Mouse (Mus musculus) kidney, adult 8-10 months (tissue): ENCODE results near the gene Abcc3.
"Not testable (repeated sequence)": the region's sequence is repeated elsewhere in the genome, so short reads cannot be mapped to it uniquely, and the experiment has no call there.

Experiments used
- DNase-seq, 2 experiments: peaks; one replicate each; pipeline ENCODE4 v3.0.0; 2022

Abcc3 gene

GRCm38 (mm10) chr11:94402029-94402428, 9.2 kb upstream of the Abcc3 start:
- DNase-seq, result not testable (repeated sequence)

GRCm38 (mm10) chr11:94400996-94401395, 8.2 kb upstream of the Abcc3 start:
- DNase-seq, result no peak

DNA sequence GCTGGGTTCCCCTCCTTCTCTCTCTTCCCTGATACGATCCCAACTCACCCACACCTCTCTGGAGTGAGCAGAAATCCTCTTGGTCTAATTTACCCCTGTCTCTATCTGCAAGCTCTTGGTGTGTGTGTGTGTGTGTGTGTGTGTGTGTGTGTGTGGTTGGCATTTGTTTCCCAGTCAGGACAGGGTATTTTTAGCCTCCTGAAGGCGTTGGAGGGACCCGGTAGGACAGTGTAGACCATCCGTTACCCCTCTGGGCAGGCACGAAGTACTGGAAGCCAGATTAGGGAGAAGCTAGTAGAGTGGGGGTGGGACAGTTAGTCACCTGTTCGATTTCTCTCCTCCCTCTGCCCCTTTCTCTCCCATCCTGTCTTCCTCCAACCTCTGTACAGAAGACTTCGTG, 1.3 kb upstream of the Abcc3 start:
- no peak for DNase-seq

- not testable (repeated sequence) for DNase-seq
Observed at GRCm38 (mm10) chr11:94393490-94393889, 693 bp upstream of the Abcc3 start.

DNA sequence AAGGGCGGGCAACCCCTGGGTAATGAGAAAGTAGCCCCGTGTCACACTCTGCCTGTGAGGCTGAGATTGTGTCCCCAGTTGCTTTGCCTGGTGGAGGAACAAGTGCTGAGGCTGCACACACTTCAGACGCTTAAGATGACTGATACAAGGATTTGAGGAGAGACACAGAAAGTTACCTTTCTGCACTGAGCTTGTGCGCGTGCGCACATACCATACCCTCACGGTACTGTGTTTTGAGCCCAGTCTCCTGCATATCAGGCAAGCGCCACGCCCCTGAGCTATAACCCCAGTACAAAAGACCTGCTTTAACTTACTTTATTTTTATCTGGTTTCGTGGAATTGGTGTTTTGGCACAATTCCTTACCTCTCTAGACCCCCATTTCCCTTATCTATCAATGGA, 1.1 kb downstream of the Abcc3 start:
- no peak for DNase-seq

GRCm38 (mm10) chr11:94390825-94391224, 2.0 kb downstream of the Abcc3 start:
- DNase-seq, result no peak

DNA sequence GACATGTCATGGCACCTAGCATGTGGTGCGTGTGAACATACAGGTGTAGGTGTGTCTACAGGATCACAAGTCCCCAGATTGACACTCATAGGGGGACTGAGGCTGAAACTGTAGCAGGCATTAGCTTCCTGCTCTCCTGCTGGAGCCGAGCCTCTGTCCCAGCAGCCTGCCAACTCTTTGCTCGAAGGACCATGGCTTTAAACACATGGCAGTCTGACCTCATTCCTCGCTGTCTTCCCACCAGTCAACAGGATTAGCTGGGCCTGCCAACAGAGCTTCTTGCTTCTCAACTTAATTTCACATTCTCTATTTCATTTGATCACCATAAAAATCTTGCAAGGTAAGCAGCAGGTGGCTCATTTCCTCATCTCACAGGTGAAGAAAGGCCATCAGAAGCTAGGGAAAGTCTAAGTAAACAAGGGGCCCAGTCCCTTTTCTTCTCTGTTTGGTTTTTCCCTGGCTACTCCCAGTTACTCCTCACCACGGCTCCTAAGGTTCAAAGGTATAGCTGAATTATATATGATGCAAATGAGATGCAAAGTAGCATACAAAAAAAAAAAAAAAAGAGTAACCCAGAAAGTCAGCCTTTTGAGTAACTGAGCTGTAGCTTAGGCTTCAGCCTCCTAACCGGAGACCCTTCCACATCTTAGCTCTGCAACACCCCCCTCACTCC, 2.9 kb downstream of the Abcc3 start:
- DNase-seq, result no peak

- no peak for DNase-seq
Observed at GRCm38 (mm10) chr11:94389021-94389420, 3.8 kb downstream of the Abcc3 start.

DNA sequence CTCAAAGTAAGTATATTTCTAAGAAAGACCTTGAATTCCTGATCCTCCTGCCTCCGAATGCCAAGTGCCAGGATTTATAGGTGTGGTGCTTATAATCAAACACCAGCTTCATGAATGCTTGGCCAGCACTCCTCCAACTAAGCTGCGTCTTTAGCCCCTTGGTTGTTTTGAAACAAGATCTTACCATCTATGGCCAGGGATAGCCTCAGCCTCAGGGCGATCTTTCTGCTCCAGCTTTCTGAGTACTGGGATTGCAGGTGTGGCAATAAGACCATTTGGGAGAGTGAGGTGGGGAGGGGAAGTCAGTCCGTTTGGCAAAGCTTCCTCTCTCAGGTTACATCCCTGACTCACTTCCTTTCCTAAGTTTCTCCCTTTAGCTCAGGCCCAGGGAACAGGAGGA, 5.0 kb downstream of the Abcc3 start:
- no peak for DNase-seq

DNA sequence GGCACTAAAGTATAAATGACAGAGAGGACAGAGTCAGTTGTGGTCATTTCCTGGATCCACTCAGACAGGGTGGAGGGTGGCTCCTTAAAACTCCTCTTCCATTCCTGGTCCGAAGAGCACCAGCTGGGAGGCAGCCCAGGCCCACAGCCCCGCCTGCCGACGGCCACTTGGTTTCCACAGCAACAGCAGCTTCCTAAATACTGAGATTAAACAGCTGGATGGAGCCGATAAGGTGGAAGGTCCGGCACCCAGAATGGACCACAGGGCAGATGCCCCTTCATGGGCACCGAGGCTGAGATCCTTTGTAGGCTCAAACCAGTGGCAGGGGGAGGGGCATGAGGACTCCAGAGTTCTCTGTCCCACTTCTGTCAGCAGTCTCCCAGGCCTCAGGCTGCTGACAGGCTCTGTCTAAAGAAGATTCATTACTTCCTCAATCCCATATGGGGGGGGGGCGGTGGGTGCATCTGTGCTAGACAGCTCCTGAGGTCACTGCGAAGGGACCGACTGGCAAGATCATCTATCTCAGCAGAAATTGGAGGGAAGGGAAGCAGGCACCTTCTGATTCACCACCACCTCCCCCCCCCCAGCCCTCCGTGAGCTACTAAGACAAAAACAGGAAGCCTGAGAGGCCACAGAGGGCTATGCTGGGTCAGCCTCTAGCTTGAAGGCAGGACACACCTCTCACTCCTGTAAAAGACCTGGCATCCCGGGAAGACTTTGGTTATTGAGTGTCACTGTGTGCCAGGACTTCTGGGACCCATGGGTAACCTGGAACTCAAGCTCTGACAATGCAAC, 6.6 kb downstream of the Abcc3 start:
- peak; percentile 44 to 45 for DNase-seq

DNA sequence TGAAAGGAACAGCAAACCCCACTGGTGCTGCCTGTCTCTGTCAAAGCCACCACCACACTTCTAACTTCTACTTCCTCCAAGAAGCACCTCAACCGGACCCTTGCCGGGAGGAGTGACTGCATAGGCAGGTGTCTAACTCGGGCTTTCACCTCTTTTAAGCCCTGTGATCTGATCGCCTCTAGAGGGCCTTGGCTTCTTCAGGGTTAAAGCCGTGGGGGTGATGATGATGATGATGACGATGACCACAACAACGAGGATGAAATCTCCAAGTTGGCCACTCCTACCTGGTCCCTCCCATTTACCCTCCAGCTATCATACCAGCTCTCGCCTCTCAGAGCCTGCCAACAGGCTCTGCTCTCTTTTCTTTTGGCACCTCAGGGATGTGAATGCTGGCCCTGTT, 13.1 kb downstream of the Abcc3 start:
- DNase-seq, result no peak

GRCm38 (mm10) chr11:94379061-94379460, 13.7 kb downstream of the Abcc3 start:
- peak in 1 of 2 experiments; percentile 22 for DNase-seq

DNA sequence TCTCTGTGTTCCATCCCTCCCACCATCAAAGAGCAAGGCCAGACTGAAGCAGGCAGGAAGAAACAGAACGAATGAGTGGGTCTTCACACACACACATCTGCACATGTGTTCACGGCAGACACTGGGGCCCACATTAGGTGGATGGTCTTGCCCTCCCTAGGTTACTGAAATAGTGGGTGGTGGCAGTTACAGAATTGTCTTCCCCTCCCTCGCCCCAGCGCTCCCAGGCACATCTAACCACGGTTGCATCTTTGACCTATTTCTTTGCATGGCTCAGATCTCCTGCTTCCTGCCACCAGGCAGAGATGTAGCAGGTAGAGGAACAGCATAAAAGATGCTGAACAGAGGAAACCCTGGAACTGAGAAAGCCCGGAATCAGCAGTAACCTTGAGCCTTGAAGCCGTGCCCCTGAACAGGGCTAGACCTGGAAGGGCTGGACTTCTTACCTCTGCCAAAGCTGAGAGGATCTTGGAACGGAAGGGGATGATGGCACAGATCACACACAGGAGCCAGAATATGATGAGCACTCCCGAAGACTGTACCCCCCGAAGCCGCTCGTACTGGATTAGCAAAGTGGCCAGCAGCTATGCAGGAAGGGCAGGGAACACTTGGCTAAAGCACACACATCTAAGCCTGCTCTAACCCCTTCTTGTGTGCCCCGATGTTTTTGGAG, 18.4 kb downstream of the Abcc3 start:
- no peak for DNase-seq

DNA sequence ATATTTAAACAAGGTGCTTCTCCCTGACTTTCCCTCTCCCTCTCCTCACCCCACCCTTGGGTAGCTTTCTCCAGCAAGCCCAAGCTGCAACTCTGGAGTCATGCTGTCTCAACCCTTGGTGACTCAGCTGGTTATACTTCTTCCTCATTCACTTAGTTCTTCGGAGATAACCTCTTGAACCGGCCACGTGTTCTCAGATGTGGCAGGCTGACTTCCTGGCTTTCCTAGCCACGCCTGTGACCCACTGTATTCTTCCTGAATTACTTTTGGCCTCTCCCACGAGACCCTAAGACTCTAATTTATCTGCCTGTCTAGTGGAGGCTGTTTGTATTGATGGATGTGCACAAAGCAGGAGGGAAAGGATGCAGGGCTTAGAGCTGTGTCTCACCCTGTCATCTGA, 22.0 kb downstream of the Abcc3 start:
- no peak for DNase-seq

DNA sequence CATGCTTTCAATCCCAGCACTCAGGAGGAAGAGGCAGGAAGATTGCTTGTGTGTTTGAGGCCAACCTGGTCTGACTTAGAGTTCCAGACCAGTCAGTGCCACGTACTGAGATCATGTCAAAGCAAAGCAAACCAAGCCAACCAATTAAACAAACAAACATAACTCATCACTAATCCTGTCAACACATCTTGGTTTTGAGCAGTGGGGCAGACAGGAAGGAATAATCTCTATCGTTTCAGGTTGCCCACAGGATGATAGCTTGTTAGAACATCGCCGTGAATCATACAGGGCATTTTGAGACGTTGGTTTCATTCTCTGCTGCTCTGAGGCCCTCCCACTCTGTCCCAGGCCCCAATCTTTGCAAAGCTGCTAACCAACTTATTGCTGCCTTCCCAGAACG, 22.8 kb downstream of the Abcc3 start:
- no peak for DNase-seq

DNA sequence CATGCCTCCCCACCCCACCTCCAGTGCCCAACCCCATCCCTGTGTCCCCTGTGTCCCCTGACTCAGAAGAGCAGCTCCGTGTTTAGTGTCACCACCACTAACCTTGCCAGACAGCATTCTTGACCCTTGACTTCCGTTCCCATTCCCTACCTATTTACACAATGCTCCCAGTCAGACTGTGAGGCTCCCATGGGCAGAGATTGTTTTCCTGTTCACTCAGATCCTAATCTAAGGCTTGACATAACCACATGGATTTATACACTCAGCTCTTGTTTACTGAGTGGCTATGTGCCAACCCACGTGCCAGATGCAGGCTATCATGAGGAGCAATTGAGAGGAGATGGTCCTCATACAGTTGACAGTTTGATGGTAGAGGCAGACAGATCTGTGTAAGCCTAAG, 27.5 kb downstream of the Abcc3 start:
- no peak for DNase-seq

DNA sequence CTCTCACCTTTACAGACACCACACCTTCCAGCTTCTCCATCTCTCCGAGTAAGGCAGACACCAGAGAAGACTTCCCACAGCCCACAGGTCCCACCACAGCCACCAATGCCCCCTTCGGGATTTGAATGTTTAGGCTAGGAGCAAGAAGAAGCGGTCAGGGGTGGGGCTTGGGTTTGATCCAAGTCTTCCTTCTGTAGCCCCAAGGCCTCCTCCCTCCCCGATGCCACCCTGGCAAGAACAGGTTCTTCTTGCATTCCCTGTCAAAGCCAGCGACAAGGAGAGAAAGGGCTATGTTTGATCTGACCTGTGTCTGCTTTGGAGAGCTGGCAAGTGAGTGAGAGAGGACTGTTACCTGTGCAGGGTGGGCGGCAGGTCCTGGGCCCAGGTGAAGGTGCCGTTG, 29.1 kb downstream of the Abcc3 start:
- no peak for DNase-seq

- DNase-seq, result no peak
Observed at GRCm38 (mm10) chr11:94362101-94362500, 30.7 kb downstream of the Abcc3 start.

- DNase-seq, result no peak
Observed at GRCm38 (mm10) chr11:94361166-94361870, 31.5 kb downstream of the Abcc3 start.

GRCm38 (mm10) chr11:94359168-94359567, 33.6 kb downstream of the Abcc3 start:
- no peak for DNase-seq

DNA sequence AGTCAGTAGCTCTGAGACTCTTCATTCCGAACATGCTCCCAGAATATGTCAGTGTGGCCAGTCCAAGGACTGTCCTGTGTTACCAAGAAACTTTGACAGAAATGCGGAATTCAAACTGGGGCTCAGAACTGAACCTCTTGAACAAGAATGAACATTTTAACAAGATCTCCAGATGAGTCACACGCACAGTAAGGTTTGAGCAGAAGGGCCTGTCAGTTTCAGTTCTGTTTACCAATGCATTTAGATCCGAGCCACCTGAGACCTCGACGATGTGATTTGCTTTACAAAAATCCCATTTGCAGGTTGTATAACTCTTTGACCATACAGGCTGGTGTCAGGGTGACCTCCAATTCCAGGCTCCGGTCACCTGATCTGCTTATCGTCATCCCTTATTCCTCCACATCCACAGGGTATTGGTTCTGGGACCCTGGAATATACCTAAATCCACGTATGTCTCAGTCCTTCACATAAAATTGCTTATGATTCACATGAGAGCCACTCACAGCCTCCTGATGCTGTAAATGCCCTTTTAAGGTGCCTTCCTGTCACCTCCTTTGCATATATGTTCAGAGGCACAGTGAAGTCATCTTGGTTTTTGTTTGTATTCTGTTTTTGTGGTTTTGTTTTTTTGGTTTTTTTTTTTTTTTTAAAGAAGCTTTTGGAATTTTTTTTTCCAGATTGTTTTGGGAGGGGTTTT, 37.1 kb downstream of the Abcc3 start:
- no peak for DNase-seq

- no peak for DNase-seq
Observed at GRCm38 (mm10) chr11:94351094-94351493, 41.7 kb downstream of the Abcc3 start.

DNA sequence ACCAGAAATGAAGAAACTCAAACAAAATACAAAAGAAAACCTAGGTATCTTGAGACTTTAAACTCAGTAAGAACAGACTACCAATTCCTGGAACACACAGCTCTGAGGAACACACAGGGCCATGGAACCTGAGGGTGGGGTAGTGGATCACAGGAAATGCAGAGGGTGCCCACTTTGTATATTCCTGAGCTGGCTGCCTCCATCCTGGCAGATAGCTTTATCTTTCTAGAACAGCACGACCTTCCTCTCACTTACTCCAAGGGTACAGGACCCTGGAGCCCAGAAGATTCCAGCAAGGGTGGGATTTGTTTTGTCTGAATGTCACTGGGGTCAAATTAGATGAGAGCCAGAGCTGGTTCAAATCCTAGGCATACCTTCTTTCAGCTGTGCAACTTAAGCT, 42.5 kb downstream of the Abcc3 start:
- DNase-seq, result no peak
